Mouse (Mus musculus): Measurements from ENCODE around the gene Kif28.

GRCm38 (mm10) chr1:179784098-179784497 is 39.0 kb upstream of the Kif28 start:
- TF ChIP-seq HCFC1 (IDR thresholded peaks at IDR 0.05; ENCODE audit: borderline replicate concordance, insufficient read depth, low read length) (no peak), MAFK (IDR thresholded peaks at IDR 0.05; ENCODE audit: insufficient read depth, low read depth, low read length) (no peak), CHD2 (IDR thresholded peaks at IDR 0.05; ENCODE audit: low read depth, low read length) (no peak), ZNF384 (IDR thresholded peaks at IDR 0.05; ENCODE audit: low read depth, low read length) (no peak), ZC3H11A (IDR thresholded peaks at IDR 0.05; ENCODE audit: borderline replicate concordance, low read depth, low read length) (no peak)
